Mouse (Mus musculus) left cerebral cortex, postnatal 14 days (tissue): ENCODE measurements around the gene Pou2af1. TPM values are rescaled to one million over a fixed set of nuclear protein-coding genes. Genes with fewer than 3 reads are reported as not detected.

Source experiments
- DNase-seq, 2 experiments: peaks; one replicate each; pipeline ENCODE4 v3.0.0; 2021 to 2022; ENCODE audit warnings: low spot score in 2 of 2, mixed read lengths in 1 of 2
- intact Hi-C: fragments of 180-260 bp; cut with DNase I; formaldehyde crosslinking; loops from one replicate; pipeline ENCODE4 v1.15.1; 2025
- long read RNA-seq, 2 experiments: library from polyadenylated mRNA; stranded (forward); transcript quantifications; one replicate each; pipeline ENCODE4 v2.0.0; 2021
- total RNA-seq, 2 experiments: library from RNA; stranded (reverse); gene quantifications; 2 replicates each; pipeline ENCODE4 v1.2.3; 2021

Pou2af1 gene
- not detected for total RNA-seq
- long read RNA-seq, experiment 1 = 0 reads
- long read RNA-seq, experiment 2 = 0 reads

- intact Hi-C loops = no loop called here
- DNase-seq = no peak
Measured at GRCm38 (mm10) chr9:51213023-51213728, at the start of gene Pou2af1. TSS of gene Pou2af1 (plus strand) at chr9:51213708.

- intact Hi-C loops = loop anchor here (10.0 kb wide), 1 partner anchor 781 kb away; no protein-coding TSS in a partner anchor
- DNase-seq = no peak
Measured at GRCm38 (mm10) chr9:51163989-51164388, 49.5 kb upstream of the Pou2af1 start.

DNA sequence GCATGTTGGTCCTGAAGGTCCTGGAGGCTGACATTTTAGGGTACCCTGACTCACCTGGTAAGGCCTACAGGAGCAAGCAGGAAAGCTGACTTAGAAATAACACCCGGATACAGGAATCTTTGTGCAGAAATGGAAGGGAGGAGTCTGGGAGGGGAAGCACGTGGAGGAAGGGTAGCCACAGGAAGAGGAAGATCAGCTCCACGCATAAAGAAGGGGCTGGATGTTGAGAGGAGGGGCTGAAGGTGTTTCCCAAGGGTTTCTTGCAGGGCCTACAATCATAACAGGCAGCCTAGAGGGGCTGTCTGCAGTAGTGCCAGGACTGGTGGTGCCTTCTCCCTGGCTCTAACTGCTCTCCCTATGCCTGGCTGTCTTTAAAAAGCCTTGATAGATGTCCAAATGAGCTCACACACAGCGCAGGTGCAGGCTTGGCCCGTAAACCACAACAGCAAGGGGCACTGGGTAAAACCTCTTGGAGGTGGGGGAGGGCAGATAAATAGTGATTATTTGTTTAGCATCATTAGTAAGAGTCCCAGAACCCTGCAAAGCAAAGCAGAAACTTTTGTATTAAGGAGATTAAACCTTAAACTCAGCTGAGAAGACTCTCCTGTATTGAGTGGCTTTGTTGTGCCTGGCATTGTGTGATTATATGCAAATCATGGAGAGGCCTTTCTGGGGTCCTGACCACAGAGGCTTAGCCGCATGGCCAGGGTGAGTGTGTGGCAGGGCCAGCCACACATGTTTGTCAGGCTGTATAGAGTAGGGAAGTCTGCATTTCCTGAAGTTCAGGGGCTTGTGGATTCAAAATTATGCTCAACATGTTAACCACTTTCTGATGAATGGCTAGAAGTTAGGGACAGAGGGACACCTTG is 48.0 kb upstream of the Pou2af1 start, which contains the start of gene Gm32742:
TSS of gene Gm32742 (minus strand) at position 206 of the 869 bp plus-strand sequence.
- no peak for DNase-seq
- intact Hi-C loops = loop anchor here (5.0 to 10.0 kb wide), 2 partner anchors 742 to 779 kb away; no protein-coding TSS in a partner anchor

DNA sequence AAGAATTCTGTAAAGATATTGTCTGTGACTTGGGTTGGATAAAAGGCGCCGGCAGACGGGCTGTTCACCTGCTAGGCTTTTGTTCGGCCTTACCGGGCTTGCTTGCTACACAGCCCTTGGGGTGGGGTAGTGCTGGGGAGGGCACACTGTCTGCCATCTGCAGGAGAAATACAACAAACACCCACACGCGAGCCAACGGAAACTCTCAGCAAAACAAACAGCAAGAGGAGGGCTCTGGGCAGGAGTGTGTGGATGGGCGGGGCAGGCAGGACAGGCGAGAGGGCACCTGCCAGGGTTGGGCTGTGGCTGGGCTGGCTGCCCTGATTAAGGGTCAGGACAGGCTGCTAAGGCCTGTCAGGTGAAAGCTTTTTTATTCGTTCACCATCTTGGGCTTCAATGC is 45.6 kb upstream of the Pou2af1 start:
- DNase-seq = no peak

GRCm38 (mm10) chr9:51168698-51169097 is 44.8 kb upstream of the Pou2af1 start:
- no peak for DNase-seq
- intact Hi-C loops = loop anchor here (5.0 to 10.0 kb wide), 2 partner anchors 739 to 776 kb away; no protein-coding TSS in a partner anchor

More for the DNA sequence above, 45.6 kb upstream of the Pou2af1 start:
- intact Hi-C loops = loop anchor here (5.0 to 10.0 kb wide), 2 partner anchors 739 to 777 kb away; no protein-coding TSS in a partner anchor

DNA sequence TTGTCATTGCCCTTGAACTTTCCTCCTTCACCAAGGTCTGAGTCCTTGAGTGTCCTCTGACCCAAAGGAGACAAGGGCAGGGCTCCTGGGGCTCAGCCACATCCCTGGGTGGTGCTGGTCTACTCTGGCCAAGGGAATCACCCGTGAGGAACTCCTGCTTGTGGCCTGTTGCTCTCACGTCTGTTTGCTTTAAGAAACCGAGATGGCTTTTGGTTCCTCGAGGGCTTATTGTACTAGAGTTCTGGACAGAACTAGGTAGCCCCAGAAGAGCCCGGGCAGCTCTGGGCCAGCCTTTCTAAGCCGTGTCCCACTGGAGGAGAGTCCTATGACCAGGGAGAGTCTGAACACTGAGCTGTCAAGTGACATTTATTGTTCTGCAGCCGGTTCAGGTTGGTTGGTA is 44.4 kb upstream of the Pou2af1 start:
- DNase-seq = no peak
- intact Hi-C loops = loop anchor here (5.0 to 10.0 kb wide), 2 partner anchors 738 to 776 kb away; no protein-coding TSS in a partner anchor

GRCm38 (mm10) chr9:51170298-51170697 is 43.2 kb upstream of the Pou2af1 start:
- intact Hi-C loops = no loop called here

DNA sequence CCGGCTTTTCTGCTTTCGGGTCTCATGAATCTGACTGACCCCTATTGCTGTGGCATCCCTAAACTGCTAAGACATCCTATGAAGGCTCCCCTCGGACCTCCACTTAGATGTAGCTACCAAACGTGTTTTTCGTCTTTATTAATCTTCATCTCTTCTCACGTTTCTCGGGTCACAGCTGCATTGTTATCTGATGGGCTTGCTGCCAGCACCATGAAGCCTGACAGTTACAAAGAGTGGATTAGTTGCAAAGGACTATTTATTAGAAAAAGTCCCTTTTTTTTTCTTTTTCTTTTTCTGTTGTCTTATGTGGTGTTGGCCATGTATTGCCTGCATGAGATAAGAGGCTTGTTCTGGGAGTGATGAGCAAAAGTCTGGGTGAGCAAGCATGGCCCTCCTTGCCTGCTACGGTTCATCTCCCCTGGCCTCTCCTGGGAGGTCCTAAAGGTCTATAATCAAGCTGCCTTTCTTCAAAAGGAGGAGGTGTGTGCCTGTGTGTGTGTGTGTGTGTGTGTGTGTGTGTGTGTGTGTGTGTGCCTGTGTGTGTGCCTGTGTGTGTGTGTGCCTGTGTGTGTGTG is 38.5 kb upstream of the Pou2af1 start:
- no peak for DNase-seq
- intact Hi-C loops = loop anchor here (5.0 kb wide), 1 partner anchor 117 kb away; no protein-coding TSS in a partner anchor

More at GRCm38 (mm10) chr9:51170298-51170697, 43.2 kb upstream of the Pou2af1 start:
- DNase-seq = no peak

- no peak for DNase-seq
- intact Hi-C loops = loop anchor here (5.0 kb wide), 1 partner anchor 117 kb away; no protein-coding TSS in a partner anchor
Measured at GRCm38 (mm10) chr9:51175722-51176121, 37.8 kb upstream of the Pou2af1 start.

GRCm38 (mm10) chr9:51178297-51178696 is 35.2 kb upstream of the Pou2af1 start:
- DNase-seq = no peak
- intact Hi-C loops = loop anchor here (5.0 kb wide), 1 partner anchor 114 kb away; no protein-coding TSS in a partner anchor

DNA sequence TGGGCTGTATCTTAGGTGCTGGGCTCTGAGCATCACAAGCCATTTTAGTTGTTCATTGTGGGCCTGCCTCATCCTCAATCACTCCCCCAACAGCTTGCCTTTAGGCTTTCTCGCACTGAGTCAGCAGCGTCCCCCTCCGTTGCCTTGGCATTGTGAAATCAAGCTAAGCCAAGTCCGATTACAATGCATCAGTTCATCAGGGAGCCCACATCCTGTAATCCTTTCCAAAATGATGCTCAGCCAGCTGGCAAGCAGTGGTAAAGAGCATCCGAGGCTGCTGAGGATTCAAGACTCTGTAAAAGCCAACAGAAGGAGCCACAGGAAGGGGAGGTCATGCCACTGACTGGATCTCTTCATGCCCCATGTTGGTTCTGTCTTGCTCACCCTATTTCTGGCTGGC is 32.9 kb upstream of the Pou2af1 start:
- DNase-seq = peak; percentile 65 to 81
- intact Hi-C loops = no loop called here

- intact Hi-C loops = no loop called here
- no peak for DNase-seq
Measured at GRCm38 (mm10) chr9:51182716-51183710, 30.5 kb upstream of the Pou2af1 start.

- peak; percentile 56 to 62 for DNase-seq
- intact Hi-C loops = no loop called here
Measured at GRCm38 (mm10) chr9:51185386-51185785, 28.1 kb upstream of the Pou2af1 start.

DNA sequence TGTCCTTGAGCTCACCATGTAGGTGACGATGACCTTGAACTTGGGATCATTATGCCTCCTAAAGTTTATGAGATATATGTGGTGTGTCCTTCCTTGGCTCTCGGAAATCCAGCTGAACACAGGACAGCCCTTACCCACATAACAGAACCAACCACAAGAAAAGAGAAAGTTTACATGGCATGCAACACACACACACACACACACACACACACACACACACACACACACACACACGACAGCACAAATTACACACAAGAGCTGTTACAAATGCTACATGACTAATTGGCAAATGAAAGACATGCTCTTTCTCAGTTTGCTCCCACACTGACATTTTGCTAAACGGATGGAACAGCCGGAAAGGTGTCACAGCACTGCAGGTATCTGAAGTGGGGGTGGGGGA is 27.6 kb upstream of the Pou2af1 start:
- DNase-seq = peak in 1 of 2 experiments; percentile 44
- intact Hi-C loops = no loop called here

DNA sequence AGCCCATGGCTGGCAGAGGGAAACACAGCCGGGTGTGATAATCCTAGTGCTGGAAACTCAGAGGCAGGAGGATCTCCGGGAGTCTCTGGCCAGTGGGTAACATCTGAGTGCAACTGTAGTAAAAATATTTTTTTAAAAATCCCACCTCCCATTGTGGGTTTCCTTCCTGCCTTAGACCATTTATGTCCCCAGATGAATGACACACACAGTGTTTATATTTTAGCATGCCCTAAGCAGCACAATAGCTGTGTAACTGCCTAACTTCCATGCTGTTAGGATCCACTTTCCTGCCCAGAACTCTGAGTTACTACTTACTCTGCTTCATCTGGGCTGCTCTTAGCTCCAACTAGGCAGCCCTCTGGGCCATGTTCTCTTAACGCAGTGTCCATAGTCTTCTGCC is 22.9 kb upstream of the Pou2af1 start:
- intact Hi-C loops = no loop called here

GRCm38 (mm10) chr9:51194790-51195189 is 18.7 kb upstream of the Pou2af1 start:
- no peak for DNase-seq
- intact Hi-C loops = no loop called here

More for the DNA sequence above, 22.9 kb upstream of the Pou2af1 start:
- no peak for DNase-seq

DNA sequence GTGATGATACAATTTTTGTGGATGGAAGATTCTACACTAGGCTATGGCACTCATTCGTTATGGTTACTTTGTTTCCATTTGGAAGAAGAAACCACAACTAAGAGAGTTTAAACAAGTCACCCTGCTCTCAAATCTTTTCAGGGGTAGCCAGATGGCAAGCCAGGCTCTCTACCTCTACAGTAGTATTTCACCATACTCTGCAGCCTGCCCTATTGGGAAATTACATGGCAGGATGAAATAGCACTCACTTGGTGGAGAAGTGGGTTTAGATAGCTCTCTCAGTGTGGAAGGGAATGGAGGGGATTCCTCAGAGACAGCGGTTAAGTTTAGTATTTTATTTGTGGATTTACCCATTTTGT is 4.6 kb upstream of the Pou2af1 start:
- no peak for DNase-seq
- intact Hi-C loops = no loop called here

GRCm38 (mm10) chr9:51211191-51211590 is 2.3 kb upstream of the Pou2af1 start:
- intact Hi-C loops = no loop called here
- DNase-seq = no peak
